Mouse (Mus musculus) spleen, adult 18-20 months (tissue): ENCODE measurements around the gene Nfe2l3.

Experiments
- DNase-seq, 2 experiments: peaks; one replicate each; pipeline ENCODE4 v3.0.0; 2022; ENCODE audit warnings: mixed read lengths in 2 of 2

Nfe2l3 gene

GRCm38 (mm10) chr6:51486076-51486710, 53.7 kb downstream of the Nfe2l3 start:
- DNase-seq: no peak

- DNase-seq: no peak
Measured at GRCm38 (mm10) chr6:51486731-51487130, 54.3 kb downstream of the Nfe2l3 start.

- no peak for DNase-seq
Measured at GRCm38 (mm10) chr6:51489787-51490186, 57.3 kb downstream of the Nfe2l3 start.

- no peak for DNase-seq
Measured at GRCm38 (mm10) chr6:51497321-51498111, 65.0 kb downstream of the Nfe2l3 start.

GRCm38 (mm10) chr6:51505671-51506070, 73.2 kb downstream of the Nfe2l3 start:
- DNase-seq: no peak

- DNase-seq: no peak
Measured at GRCm38 (mm10) chr6:51507556-51507955, 75.1 kb downstream of the Nfe2l3 start.
